Mouse (Mus musculus): Measurements from ENCODE around the gene Gpr6. TPM values are rescaled to one million over a fixed set of nuclear protein-coding genes. Genes with fewer than 3 reads are reported as not detected.

Gpr6 gene
- polyA plus RNA-seq, 1 experiment from 2014 or later = 0.70 TPM

Other genes with a start within 250 kb of the Gpr6 start
- 22.5 TPM in 2 replicates for gene Cdc40, start 189.0 kb downstream of the Gpr6 start, polyA plus RNA-seq (2014; fragmentation: Nextera tagmentation; extraction: Ambion mirVana)
- gene Wasf1, start 188.8 kb downstream of the Gpr6 start, polyA plus RNA-seq (2014; fragmentation: Nextera tagmentation; extraction: Ambion mirVana) = 105 and 113 TPM in 2 replicates
- 31.8 and 36.2 TPM in 2 replicates for gene Fig4, start 231.0 kb upstream of the Gpr6 start, polyA plus RNA-seq (2014; fragmentation: Nextera tagmentation; extraction: Ambion mirVana)
- gene Ak9, start 231.7 kb upstream of the Gpr6 start, polyA plus RNA-seq (2014; fragmentation: Nextera tagmentation; extraction: Ambion mirVana) = 0.23 and 0.37 TPM in 2 replicates

Data from hindbrain, embryonic 14.5 days (tissue).